Mouse (Mus musculus) C2C12 (cell line): Measurements from ENCODE around the gene Ly6c1. TPM values are rescaled to one million over a fixed set of nuclear protein-coding genes. Genes with fewer than 3 reads are reported as not detected.
"Not testable (repeated sequence)": the region's sequence is repeated elsewhere in the genome, so short reads cannot be mapped to it uniquely, and the experiment has no call there.

Experiments
- H3K27me3 ChIP-seq: one replicate; pipeline ENCODE4 v1.6.1; 2011; ENCODE audit not compliant: control insufficient read depth, insufficient read depth, insufficient read length
- H3K36me3 ChIP-seq: one replicate; pipeline ENCODE4 v1.6.1; 2011; ENCODE audit not compliant: control insufficient read depth, insufficient read depth
- H3K4me3 ChIP-seq: one replicate; pipeline ENCODE4 v1.5.1; 2011; ENCODE audit warnings: mild to moderate bottlenecking, control low read depth; ENCODE audit not compliant: poor library complexity, insufficient read depth, severe bottlenecking
- H3K79me2 ChIP-seq: one replicate; pipeline ENCODE4 v1.6.1; 2011; ENCODE audit not compliant: control insufficient read depth, insufficient read depth
- H3K79me3 ChIP-seq: one replicate; pipeline ENCODE4 v1.6.1; 2011; ENCODE audit warnings: low read depth, control low read depth
- H3ac ChIP-seq: one replicate; pipeline ENCODE3; 2011; ENCODE audit warnings: low read depth; ENCODE audit not compliant: control insufficient read depth, insufficient read length
- CEBPB ChIP-seq: IDR thresholded peaks from one replicate; pipeline ENCODE4 v1.6.1; 2011; ENCODE audit warnings: low read depth, mild to moderate bottlenecking, control low read depth, moderate library complexity
- CTCF ChIP-seq: IDR thresholded peaks from one replicate; pipeline ENCODE4 v1.5.1; 2011; ENCODE audit not compliant: control insufficient read depth, insufficient read depth, insufficient read length
- FOSL1 ChIP-seq: IDR thresholded peaks from one replicate; pipeline ENCODE4 v1.8.0; 2011; ENCODE audit warnings: mild to moderate bottlenecking, low read length; ENCODE audit not compliant: poor library complexity, insufficient read depth, severe bottlenecking
- MAX ChIP-seq: IDR thresholded peaks from one replicate; pipeline ENCODE4 v1.6.1; 2011; ENCODE audit warnings: mild to moderate bottlenecking, control low read depth
- MYOD1 ChIP-seq: IDR thresholded peaks from one replicate; pipeline ENCODE4 v1.6.1; 2011; ENCODE audit warnings: low read depth; ENCODE audit not compliant: control insufficient read depth, insufficient read length
- MYOG ChIP-seq: IDR thresholded peaks from one replicate; pipeline ENCODE4 v1.6.1; 2011; ENCODE audit not compliant: control insufficient read depth, insufficient read length; ENCODE audit errors: extremely low read depth
- USF1 ChIP-seq: IDR thresholded peaks from one replicate; pipeline ENCODE4 v1.6.1; 2011; ENCODE audit warnings: low read depth, mild to moderate bottlenecking, control low read depth, moderate library complexity
- long read RNA-seq, 2 experiments: library from polyadenylated mRNA; unstranded; transcript quantifications; one replicate each; pipeline ENCODE4 v2.0.0; 2019 to 2020
- polyA plus RNA-seq: library from polyadenylated mRNA; unstranded; fragments of >200 nt; fragmentation: generic; extraction: Trizol; gene quantifications from one replicate; pipeline ENCODE4 v1.2.1, GENCODE M21; 2012; ENCODE audit warnings: missing spikeins

Ly6c1 gene
- 38.8 TPM for polyA plus RNA-seq
- long read RNA-seq, experiment 1, transcript Ly6c1-201 (4 exons, 844 nt) = major isoform, 58 of 78 reads
- long read RNA-seq, experiment 1, partial matches to known transcripts = 10 of 78 reads
- long read RNA-seq, experiment 1, other reads (novel, unspliced or antisense) = 4 of 78 reads
- long read RNA-seq, experiment 2, partial matches to known transcripts = 0 of 1 reads
- long read RNA-seq, experiment 2, other reads (novel, unspliced or antisense) = 0 of 1 reads

GRCm38 (mm10) chr15:75048642-75049261 lies at the start of gene Ly6c1:
Ly6c1 (minus strand) TSS chr15:75048830.
- H3ac ChIP-seq, H3K79me2 ChIP-seq, H3K79me3 ChIP-seq, H3K27me3 ChIP-seq, H3K36me3 ChIP-seq, H3K4me3 ChIP-seq: not testable (repeated sequence)

GRCm38 (mm10) chr15:75088041-75088440 lies 39.4 kb upstream of the Ly6c1 start:
- not testable (repeated sequence) for H3K4me3 ChIP-seq, H3K79me2 ChIP-seq, H3ac ChIP-seq, H3K79me3 ChIP-seq, H3K27me3 ChIP-seq, H3K36me3 ChIP-seq

- no peak for TF ChIP-seq MYOG
- no peak for TF ChIP-seq USF1
- TF ChIP-seq CTCF = no peak
- no peak for TF ChIP-seq MYOD1
- no peak for TF ChIP-seq MAX
- no peak for TF ChIP-seq FOSL1
- TF ChIP-seq CEBPB = no peak
- Histone ChIP-seq H3K79me2 (no peaks in the 10 kb centered on the region), H3ac (no peak overlapping the region), H3K36me3 (no peaks in the 10 kb centered on the region), H3K27me3 (no peaks in the 10 kb centered on the region), H3K4me3 (no peak overlapping the region), H3K79me3 (no peaks in the 10 kb centered on the region)
Observed at GRCm38 (mm10) chr15:75069965-75070364, 21.3 kb upstream of the Ly6c1 start.

- not testable (repeated sequence) for H3K36me3 ChIP-seq, H3K79me2 ChIP-seq, H3K4me3 ChIP-seq, H3ac ChIP-seq, H3K79me3 ChIP-seq, H3K27me3 ChIP-seq
Observed at GRCm38 (mm10) chr15:75062030-75062574, 13.5 kb upstream of the Ly6c1 start.

GRCm38 (mm10) chr15:75060505-75060904 lies 11.9 kb upstream of the Ly6c1 start:
- Histone ChIP-seq H3K27me3 (no peaks in the 10 kb centered on the region), H3K36me3 (no peaks in the 10 kb centered on the region), H3K79me2 (no peaks in the 10 kb centered on the region), H3K79me3 (no peaks in the 10 kb centered on the region), H3ac (no peak overlapping the region), H3K4me3 (no peak overlapping the region)
- TF ChIP-seq CTCF (peak; percentile 40), MYOG (no peak), MYOD1 (no peak), FOSL1 (no peak)

GRCm38 (mm10) chr15:75055985-75056384 lies 7.4 kb upstream of the Ly6c1 start:
- Histone ChIP-seq H3K79me2 (no peaks in the 10 kb centered on the region), H3K79me3 (no peaks in the 10 kb centered on the region), H3K4me3 (no peak overlapping the region), H3K27me3 (no peaks in the 10 kb centered on the region), H3K36me3 (no peaks in the 10 kb centered on the region), H3ac (no peak overlapping the region)
- TF ChIP-seq MAX (no peak), FOSL1 (no peak), CEBPB (no peak), MYOD1 (no peak), CTCF (no peak), MYOG (no peak), USF1 (no peak)

GRCm38 (mm10) chr15:75055425-75055824 lies 6.8 kb upstream of the Ly6c1 start:
- not testable (repeated sequence) for H3K36me3 ChIP-seq, H3K27me3 ChIP-seq, H3K79me2 ChIP-seq, H3K79me3 ChIP-seq, H3K4me3 ChIP-seq, H3ac ChIP-seq

GRCm38 (mm10) chr15:75052414-75052813 lies 3.8 kb upstream of the Ly6c1 start:
- not testable (repeated sequence) for H3K79me3 ChIP-seq, H3K4me3 ChIP-seq, H3K36me3 ChIP-seq, H3ac ChIP-seq, H3K27me3 ChIP-seq, H3K79me2 ChIP-seq

GRCm38 (mm10) chr15:75051141-75051540 lies 2.5 kb upstream of the Ly6c1 start:
- H3K36me3 ChIP-seq, H3K79me3 ChIP-seq, H3K4me3 ChIP-seq, H3K27me3 ChIP-seq, H3ac ChIP-seq, H3K79me2 ChIP-seq: not testable (repeated sequence)

- H3K36me3 ChIP-seq, H3K79me2 ChIP-seq, H3K27me3 ChIP-seq, H3ac ChIP-seq, H3K79me3 ChIP-seq, H3K4me3 ChIP-seq: not testable (repeated sequence)
Observed at GRCm38 (mm10) chr15:75050593-75050992, 2.0 kb upstream of the Ly6c1 start.
